Mouse (Mus musculus) liver, embryonic 14.5 days (tissue): ENCODE measurements around the gene Klhl29.

Experiments used
- CTCF ChIP-seq: IDR thresholded peaks from 2 replicates; pipeline ENCODE4 v1.5.1; 2016; ENCODE audit warnings: antibody characterized with exemption, low read depth, control low read depth
- EP300 ChIP-seq: IDR thresholded peaks from 2 replicates; pipeline ENCODE4 v1.6.1; 2016; ENCODE audit warnings: antibody characterized with exemption, low read depth

- no peak for TF ChIP-seq EP300
- TF ChIP-seq CTCF: no peak
Observed at GRCm38 (mm10) chr12:5073191-5073590, 302.3 kb downstream of the Klhl29 start.
